Mouse (Mus musculus) midbrain, embryonic 12.5 days (tissue): ENCODE data around the gene Espn. TPM values are rescaled to one million over a fixed set of nuclear protein-coding genes. Genes with fewer than 3 reads are reported as not detected.

Experiments used
- ATAC-seq: fragments of 200-750 bp; cut with Nextera tagmentation; 2 replicates; pipeline ENCODE4 v1.8.0; 2017; ENCODE audit warnings: low read depth, moderate TSS enrichment, moderate library complexity; ENCODE audit not compliant: low FRiP score
- H3K27ac ChIP-seq: fragments of 300-500 bp; sonication (generic); replicated peaks from 2 replicates; pipeline ENCODE4 v1.5.1; 2016; ENCODE audit warnings: mild to moderate bottlenecking
- H3K27me3 ChIP-seq: fragments of 300-500 bp; sonication (generic); 2 replicates; pipeline ENCODE4 v1.6.1; 2016; ENCODE audit warnings: mild to moderate bottlenecking
- H3K36me3 ChIP-seq: fragments of 300-500 bp; sonication (generic); 2 replicates; pipeline ENCODE4 v1.6.1; 2016
- H3K4me1 ChIP-seq: fragments of 300-500 bp; sonication (generic); 2 replicates; pipeline ENCODE4 v1.6.1; 2016
- H3K4me2 ChIP-seq: fragments of 300-500 bp; sonication (generic); replicated peaks from 2 replicates; pipeline ENCODE4 v1.6.1; 2016; ENCODE audit warnings: mild to moderate bottlenecking, moderate library complexity
- H3K4me3 ChIP-seq: fragments of 300-500 bp; sonication (generic); 2 replicates; pipeline ENCODE4 v1.5.1; 2016; ENCODE audit warnings: mild to moderate bottlenecking
- H3K9ac ChIP-seq: fragments of 300-500 bp; sonication (generic); replicated peaks from 2 replicates; pipeline ENCODE4 v1.6.1; 2016; ENCODE audit warnings: mild to moderate bottlenecking, moderate library complexity
- H3K9me3 ChIP-seq: fragments of 300-500 bp; sonication (generic); 2 replicates; pipeline ENCODE4 v1.6.1; 2016; ENCODE audit warnings: mild to moderate bottlenecking
- WGBS: fragments of 180-500 bp; shearing (Covaris S2); methylation state at CpG from one replicate; pipeline ENCODE4 v1.1.7; 2016; 5-methylcytosine and 5-hydroxymethylcytosine counted together
- polyA plus RNA-seq: library from polyadenylated mRNA; unstranded; fragments of >200 nt; fragmentation: Nextera tagmentation; extraction: Ambion mirVana; gene quantifications from 2 replicates; pipeline ENCODE4 v1.2.1, GENCODE M21; 2016

Espn gene
- polyA plus RNA-seq, 1 experiment from 2014 or later = 0.26 TPM

DNA sequence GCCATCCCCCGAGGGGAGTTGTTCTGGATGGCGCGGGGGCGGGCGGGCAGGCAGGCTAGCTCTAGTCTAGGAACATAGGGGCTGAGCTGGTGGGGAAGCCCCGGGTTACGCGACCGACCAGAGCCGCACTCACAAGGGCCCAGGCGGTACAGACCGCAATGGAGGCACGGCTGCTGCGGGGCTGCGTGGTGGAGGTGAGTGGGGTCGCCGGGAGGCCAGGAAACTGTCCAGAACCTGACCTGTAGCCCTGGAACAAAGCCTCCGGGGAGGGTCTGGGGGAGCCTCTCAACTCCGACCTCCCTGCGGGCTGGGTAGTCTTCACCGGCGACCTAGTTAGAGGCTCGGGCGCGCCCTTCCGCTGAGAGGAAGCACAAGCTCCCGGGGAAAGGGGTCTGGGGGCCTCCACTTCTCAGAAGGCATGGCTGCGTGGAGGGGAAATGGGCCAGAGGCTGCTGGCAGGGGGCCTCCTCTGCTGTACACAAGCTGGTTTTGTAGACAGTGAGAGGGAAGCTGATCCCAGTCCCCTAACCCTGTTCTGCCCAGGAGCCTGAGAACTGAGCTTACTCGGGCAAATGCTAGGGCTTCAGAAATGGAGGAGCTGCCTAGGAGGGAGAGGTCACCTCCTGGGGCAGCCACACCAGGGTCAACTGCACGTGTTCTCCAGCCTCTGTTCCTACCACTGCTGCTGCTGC is 36.1 kb downstream of the Espn start, which contains the start of gene Tnfrsf25:
Gene Tnfrsf25 (plus strand): TSS at position 14 of the 692 bp plus-strand sequence.
- H3K27me3 ChIP-seq = peaks cover 88% of the 10 kb centered on the region
- peak within 1 kb of the TSS; percentile 20; the same call in 1 of the 2 replicates for H3K9ac ChIP-seq
- H3K4me3 ChIP-seq = peak within 1 kb of the TSS; percentile 19
- WGBS = 3% methylated on average over 30 of the region's 30 CpGs
- H3K27ac ChIP-seq = no peak within 1 kb of the TSS
- H3K9me3 ChIP-seq = no peaks in the 10 kb centered on the region
- peaks cover 8% of the 10 kb centered on the region; the same call in 1 of the 2 replicates for H3K36me3 ChIP-seq
- H3K4me2 ChIP-seq = peak within 1 kb of the TSS; percentile 35
- peaks cover 29% of the 10 kb centered on the region for H3K4me1 ChIP-seq
- no peak for ATAC-seq

DNA sequence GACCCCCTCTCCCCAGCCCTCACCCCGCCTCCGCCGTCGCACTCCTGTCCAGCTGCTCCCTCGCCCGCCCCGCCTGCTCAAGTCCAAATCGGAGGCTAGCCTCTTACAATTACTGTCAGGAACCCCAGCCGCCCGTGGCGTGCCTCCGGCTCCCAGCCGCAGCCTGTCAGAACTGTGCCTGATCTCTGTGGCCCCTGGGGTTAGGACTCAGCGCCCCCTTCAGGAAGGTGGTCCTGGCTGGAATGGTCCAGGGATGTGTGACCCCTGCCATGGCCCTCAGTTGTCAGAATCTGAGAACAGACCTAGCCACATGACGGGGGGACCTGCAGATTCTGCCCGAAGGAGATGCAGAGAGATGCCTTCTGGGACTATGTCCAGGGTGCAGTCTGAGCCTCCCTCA is 38.1 kb downstream of the Espn start:
- no peak overlapping the region; the same call in 1 of the 2 replicates for H3K27ac ChIP-seq
- ATAC-seq = no peak
- H3K36me3 ChIP-seq = peaks cover 11% of the 10 kb centered on the region; the same call in 1 of the 2 replicates
- H3K4me2 ChIP-seq = no peak overlapping the region
- H3K9me3 ChIP-seq = no peaks in the 10 kb centered on the region
- H3K27me3 ChIP-seq = peaks cover 72% of the 10 kb centered on the region
- H3K4me3 ChIP-seq = no peak overlapping the region
- WGBS = 64% methylated on average over 16 of the region's 16 CpGs
- peaks cover 11% of the 10 kb centered on the region for H3K4me1 ChIP-seq
- no peak overlapping the region for H3K9ac ChIP-seq

DNA sequence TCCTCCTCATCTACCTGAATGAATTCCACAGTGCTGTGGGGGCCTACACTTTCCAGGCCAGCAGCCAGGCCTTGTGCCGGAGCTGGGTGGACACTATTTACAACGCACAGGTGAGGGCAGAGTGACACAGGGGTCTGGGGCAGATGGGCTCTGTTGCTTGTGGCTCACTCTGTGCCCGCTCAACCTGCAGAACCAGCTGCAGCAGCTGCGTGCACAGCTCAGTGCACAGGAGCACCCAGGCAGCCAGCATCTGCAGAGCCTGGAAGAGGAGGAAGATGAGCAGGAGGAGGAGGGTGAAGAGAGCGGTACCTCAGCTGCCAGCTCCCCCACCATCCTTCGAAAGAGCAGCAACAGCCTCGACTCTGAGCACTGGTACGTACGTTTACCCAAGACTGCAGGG is 39.8 kb downstream of the Espn start:
- Histone ChIP-seq H3K9me3 (no peaks in the 10 kb centered on the region), H3K4me3 (no peak overlapping the region), H3K4me1 (peaks cover 25% of the 10 kb centered on the region), H3K27me3 (peaks cover 66% of the 10 kb centered on the region), H3K9ac (no peak overlapping the region), H3K36me3 (peaks cover 11% of the 10 kb centered on the region; the same call in 1 of the 2 replicates), H3K4me2 (no peak overlapping the region), H3K27ac (no peak overlapping the region)
- 60% methylated on average over 9 of the region's 9 CpGs for WGBS
- no peak for ATAC-seq

DNA sequence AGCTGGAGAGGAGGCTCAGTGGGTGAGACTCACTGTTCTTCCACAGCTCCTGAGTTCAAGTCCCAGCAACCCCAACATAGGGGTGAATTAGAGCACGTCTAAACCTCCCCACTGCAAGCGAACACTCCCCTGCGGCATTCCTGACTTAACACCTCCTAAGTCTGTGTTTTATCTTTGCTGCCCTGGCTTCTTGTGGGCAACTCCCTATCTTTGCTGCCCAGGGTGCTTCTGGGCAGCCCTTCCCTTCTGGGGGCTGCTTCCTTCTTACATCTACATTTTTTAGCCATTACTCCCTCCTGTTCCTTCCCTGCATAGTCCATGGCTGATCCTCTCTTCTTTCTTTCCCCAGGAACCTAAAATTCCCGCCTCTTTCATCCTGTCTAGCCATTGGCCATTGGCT is 41.5 kb downstream of the Espn start:
- peaks cover 58% of the 10 kb centered on the region for H3K27me3 ChIP-seq
- ATAC-seq = no peak
- H3K4me3 ChIP-seq = no peak overlapping the region
- no peak overlapping the region for H3K27ac ChIP-seq
- peaks cover 11% of the 10 kb centered on the region; the same call in 1 of the 2 replicates for H3K36me3 ChIP-seq
- no peaks in the 10 kb centered on the region for H3K9me3 ChIP-seq
- no peak overlapping the region for H3K9ac ChIP-seq
- peaks cover 21% of the 10 kb centered on the region for H3K4me1 ChIP-seq
- H3K4me2 ChIP-seq = no peak overlapping the region
- WGBS = 87% methylated on average over 4 of the region's 4 CpGs

DNA sequence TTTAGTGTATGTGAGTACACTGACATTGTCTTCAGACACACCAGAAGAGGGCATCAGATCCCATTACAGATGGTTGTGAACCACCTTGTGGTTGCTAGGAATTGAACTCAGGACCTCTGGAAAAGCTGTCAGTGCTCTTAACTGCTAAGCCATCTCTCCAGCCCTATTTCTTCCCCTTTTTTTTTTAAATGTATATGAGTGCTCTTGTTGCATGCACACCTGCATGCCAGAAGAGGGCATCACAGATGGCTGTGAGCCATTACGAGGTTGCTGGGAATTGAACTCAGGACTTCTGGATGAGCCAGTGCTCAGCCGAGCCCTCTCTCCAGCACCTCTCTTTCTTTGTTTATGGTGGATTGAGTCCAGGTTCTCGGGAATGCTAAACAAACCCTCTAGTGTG is 42.7 kb downstream of the Espn start:
- peaks cover 46% of the 10 kb centered on the region for H3K27me3 ChIP-seq

DNA sequence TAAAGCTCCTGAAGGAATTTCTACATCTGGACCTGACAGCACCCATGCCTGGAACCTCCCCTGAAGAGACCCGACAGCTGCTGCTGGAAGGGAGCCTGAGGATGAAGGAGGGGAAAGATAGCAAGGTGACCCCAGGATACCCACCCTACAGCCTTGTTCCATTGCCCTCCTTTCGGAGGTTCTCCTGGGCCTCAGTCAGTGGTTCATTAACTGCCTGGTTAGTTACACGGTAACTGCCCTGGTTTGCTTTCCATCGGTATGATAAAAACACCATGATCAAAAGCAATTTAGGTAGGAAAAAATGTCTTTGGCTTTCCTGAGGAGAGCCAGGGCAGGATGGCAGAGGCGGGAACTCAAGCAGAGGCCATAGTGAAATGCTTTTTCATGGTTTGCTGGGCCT is 43.5 kb downstream of the Espn start:
- no peak overlapping the region for H3K27ac ChIP-seq
- no peaks in the 10 kb centered on the region for H3K9me3 ChIP-seq
- H3K9ac ChIP-seq = peak overlapping the region; percentile 46; the same call in 1 of the 2 replicates
- H3K4me1 ChIP-seq = peaks cover 18% of the 10 kb centered on the region
- H3K27me3 ChIP-seq = peaks cover 37% of the 10 kb centered on the region
- no peak for ATAC-seq
- peak overlapping the region; percentile 74 for H3K4me2 ChIP-seq
- peaks cover 11% of the 10 kb centered on the region for H3K36me3 ChIP-seq
- 87% methylated on average over 5 of the region's 5 CpGs for WGBS
- 0 out of 2 replicates have a peak overlapping the region, but pooled peaks have one; percentile 39 for H3K4me3 ChIP-seq

More for the DNA sequence above, 42.7 kb downstream of the Espn start:
- Histone ChIP-seq H3K36me3 (peaks cover 14% of the 10 kb centered on the region), H3K4me3 (no peak overlapping the region), H3K27ac (no peak overlapping the region), H3K9me3 (no peaks in the 10 kb centered on the region), H3K4me1 (peaks cover 18% of the 10 kb centered on the region), H3K9ac (no peak overlapping the region), H3K4me2 (no peak overlapping the region)
- no peak for ATAC-seq
- WGBS = 80% methylated on average over 3 of the region's 3 CpGs

DNA sequence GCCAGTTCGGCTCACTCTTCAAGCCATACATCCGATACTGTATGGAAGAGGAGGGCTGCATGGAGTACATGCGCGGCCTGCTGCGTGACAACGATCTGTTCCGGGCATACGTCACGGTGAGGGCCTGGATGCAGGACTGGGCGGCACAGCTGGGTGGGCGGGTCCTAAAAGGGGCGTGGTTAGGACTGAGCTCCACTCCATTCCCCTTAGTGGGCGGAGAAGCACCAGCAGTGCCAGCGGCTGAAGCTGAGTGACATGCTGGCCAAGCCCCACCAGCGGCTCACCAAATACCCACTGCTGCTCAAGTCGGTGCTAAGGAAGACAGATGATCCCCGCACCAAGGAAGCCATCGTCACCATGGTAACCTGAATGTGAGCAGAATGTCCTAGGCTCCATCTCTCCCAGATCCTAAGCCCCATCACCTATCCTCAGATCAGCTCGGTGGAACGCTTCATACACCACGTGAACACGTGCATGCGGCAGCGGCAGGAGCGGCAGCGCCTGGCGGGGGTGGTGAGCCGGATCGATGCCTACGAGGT is 44.1 kb downstream of the Espn start:
- Histone ChIP-seq H3K9ac (peak overlapping the region; percentile 46), H3K36me3 (peaks cover 12% of the 10 kb centered on the region), H3K9me3 (no peaks in the 10 kb centered on the region), H3K27ac (0 out of 2 replicates have a peak overlapping the region, but pooled peaks have one; percentile 17), H3K4me3 (peak overlapping the region; percentile 39), H3K4me1 (peaks cover 18% of the 10 kb centered on the region), H3K4me2 (peak overlapping the region; percentile 74), H3K27me3 (peaks cover 31% of the 10 kb centered on the region)
- WGBS = 4% methylated on average over 30 of the region's 30 CpGs
- ATAC-seq = peak; percentile 95

DNA sequence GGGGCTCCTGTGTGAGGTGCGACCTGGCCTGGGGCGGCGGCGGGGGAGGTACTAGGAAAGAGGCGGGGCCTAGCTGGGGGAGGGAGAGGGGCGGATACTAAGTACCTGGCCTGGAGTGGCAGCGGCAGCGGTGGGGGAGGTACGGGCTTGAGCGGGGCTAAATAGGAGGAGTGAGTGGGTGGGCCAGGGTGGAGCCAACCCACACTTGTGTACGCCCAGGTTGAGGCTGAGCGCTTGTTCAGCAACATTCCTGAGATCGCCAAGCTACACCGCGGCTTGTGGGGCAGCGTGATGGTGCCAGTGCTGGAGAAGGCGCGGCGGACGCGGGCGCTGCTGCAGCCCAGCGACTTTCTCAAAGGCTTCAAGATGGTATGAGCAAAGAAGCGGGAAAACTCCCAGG is 44.7 kb downstream of the Espn start:
- WGBS = 5% methylated on average over 24 of the region's 24 CpGs
- peak overlapping the region; percentile 39 for H3K4me3 ChIP-seq
- ATAC-seq = peak; percentile 62
- H3K4me1 ChIP-seq = peaks cover 18% of the 10 kb centered on the region
- H3K9ac ChIP-seq = peak overlapping the region; percentile 46
- peaks cover 12% of the 10 kb centered on the region; the same call in 1 of the 2 replicates for H3K36me3 ChIP-seq
- H3K27ac ChIP-seq = 0 out of 2 replicates have a peak overlapping the region, but pooled peaks have one; percentile 17
- no peaks in the 10 kb centered on the region for H3K9me3 ChIP-seq
- H3K27me3 ChIP-seq = peaks cover 27% of the 10 kb centered on the region
- peak overlapping the region; percentile 74 for H3K4me2 ChIP-seq

DNA sequence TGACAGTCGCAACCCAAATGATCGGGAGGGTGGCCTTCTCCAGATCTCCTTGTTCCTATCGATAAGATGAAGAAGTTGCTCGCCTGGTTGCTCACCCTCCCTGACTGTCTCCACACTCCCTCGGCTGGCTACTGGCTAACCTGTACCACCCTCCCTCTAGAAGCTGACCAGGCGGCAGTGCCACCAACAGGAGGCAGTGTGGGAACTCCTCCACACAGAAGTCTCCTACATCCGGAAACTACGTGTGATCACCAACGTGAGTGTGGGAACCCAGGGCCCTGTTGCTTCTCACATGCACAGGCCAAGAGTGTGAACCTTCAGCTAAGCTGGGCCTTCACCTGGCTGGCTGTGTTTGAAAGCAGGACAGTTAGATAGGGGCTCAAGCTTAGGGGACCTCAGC is 45.4 kb downstream of the Espn start:
- H3K4me2 ChIP-seq = no peak overlapping the region
- peaks cover 23% of the 10 kb centered on the region for H3K27me3 ChIP-seq
- no peak overlapping the region for H3K9ac ChIP-seq
- H3K27ac ChIP-seq = no peak overlapping the region
- no peak overlapping the region for H3K4me3 ChIP-seq
- H3K9me3 ChIP-seq = no peaks in the 10 kb centered on the region
- H3K4me1 ChIP-seq = peaks cover 18% of the 10 kb centered on the region
- ATAC-seq = no peak
- H3K36me3 ChIP-seq = peaks cover 15% of the 10 kb centered on the region; the same call in 1 of the 2 replicates
- 53% methylated on average over 9 of the region's 9 CpGs for WGBS

DNA sequence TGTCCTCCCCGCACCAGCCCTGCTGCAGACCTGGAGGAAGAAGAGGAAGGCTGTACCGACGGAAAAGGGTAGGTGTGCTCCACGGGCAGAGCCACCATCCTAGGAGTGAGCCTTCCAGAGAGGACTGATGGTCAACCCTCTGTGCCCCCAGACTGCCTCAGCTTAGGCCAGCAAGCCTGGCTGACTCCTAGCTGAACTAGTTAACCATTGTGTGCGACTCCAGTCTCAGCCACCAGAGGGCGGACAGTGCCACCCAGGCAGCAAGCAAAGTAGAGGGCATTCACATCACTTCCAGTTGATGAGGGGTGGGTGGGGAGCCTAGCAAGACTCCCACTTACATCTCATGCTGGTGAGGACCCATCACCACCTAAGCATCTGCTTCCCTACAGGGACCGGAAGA is 49.1 kb downstream of the Espn start:
- no peak overlapping the region for H3K4me3 ChIP-seq
- no peaks in the 10 kb centered on the region for H3K9me3 ChIP-seq
- no peak overlapping the region for H3K4me2 ChIP-seq
- H3K36me3 ChIP-seq = peaks cover 12% of the 10 kb centered on the region; the same call in 1 of the 2 replicates
- 32% methylated on average over 7 of the region's 7 CpGs for WGBS
- peaks cover 10% of the 10 kb centered on the region for H3K27me3 ChIP-seq
- ATAC-seq = no peak
- H3K4me1 ChIP-seq = peaks cover 12% of the 10 kb centered on the region
- no peak overlapping the region for H3K27ac ChIP-seq
- no peak overlapping the region for H3K9ac ChIP-seq

DNA sequence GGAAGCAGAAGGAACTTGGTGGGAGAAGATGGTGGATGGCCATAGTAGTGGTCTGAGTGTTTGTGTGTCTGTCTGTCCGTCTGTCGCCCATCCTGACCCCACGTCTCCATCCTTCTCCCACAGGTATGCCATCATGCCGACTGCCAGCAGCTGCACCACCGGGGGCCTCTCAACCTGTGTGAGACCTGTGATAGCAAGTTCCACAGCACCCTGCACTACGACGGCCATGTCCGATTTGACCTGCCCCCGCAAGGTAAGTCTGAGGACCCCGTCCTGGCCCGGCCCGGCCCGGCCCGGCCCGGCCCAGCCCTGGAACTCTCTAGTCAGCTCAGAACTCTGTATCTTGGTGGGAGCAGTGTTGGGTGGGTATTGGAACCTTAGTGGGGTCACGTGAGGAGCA is 50.2 kb downstream of the Espn start:
- Histone ChIP-seq H3K27me3 (peaks cover 5% of the 10 kb centered on the region), H3K36me3 (peaks cover 12% of the 10 kb centered on the region; the same call in 1 of the 2 replicates), H3K4me3 (no peak overlapping the region), H3K4me1 (peaks cover 1% of the 10 kb centered on the region; the same call in 1 of the 2 replicates), H3K9me3 (no peaks in the 10 kb centered on the region), H3K4me2 (no peak overlapping the region), H3K27ac (no peak overlapping the region), H3K9ac (no peak overlapping the region)
- no peak for ATAC-seq
- 92% methylated on average over 16 of the region's 16 CpGs for WGBS

DNA sequence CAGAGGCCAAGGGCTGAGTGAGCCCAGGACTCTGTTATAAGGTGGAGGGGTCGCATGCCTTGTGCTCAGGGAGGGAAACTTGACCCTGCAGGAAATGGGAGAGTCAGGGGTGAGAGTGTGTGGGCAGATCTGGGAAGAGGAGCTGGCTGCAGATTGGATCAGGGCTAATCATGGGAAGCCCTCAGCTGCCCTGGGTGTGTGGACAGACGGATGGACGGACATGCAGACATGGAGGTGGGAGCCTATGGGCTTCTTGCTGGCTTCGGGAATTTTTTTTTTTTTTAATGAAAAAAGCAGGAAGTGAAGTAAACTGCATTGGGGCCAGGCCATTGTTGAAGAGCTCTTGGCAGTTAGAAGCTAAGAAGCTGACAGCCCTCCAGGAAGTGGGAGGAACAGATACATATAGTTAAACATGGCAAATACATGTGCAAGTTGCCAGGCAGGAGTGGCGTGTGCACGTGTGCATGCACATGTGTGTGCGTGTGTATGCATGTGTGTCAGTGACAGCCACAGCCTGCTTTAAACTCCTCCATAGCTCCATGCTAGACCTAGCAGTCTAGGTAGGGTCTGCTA is 51.0 kb downstream of the Espn start:
- Histone ChIP-seq H3K4me3 (no peak overlapping the region), H3K9me3 (no peaks in the 10 kb centered on the region), H3K9ac (no peak overlapping the region), H3K27ac (no peak overlapping the region), H3K4me1 (peaks cover 8% of the 10 kb centered on the region; the same call in 1 of the 2 replicates), H3K4me2 (no peak overlapping the region), H3K27me3 (peaks cover 10% of the 10 kb centered on the region), H3K36me3 (peaks cover 12% of the 10 kb centered on the region; the same call in 1 of the 2 replicates)
- no peak for ATAC-seq
- WGBS = 85% methylated on average over 7 of the region's 7 CpGs
